Mouse (Mus musculus) ES-Bruce4 (cell line): ENCODE measurements around the gene Dock9.
"Not testable (repeated sequence)": the region's sequence is repeated elsewhere in the genome, so short reads cannot be mapped to it uniquely, and the experiment has no call there.

Experiments
- CTCF ChIP-seq: IDR thresholded peaks from one replicate; pipeline ENCODE4 v1.8.1; 2011; ENCODE audit warnings: low read depth, low read length
- POLR2A ChIP-seq: IDR thresholded peaks from one replicate; pipeline ENCODE4 v1.8.1; 2011; ENCODE audit warnings: low read length; ENCODE audit not compliant: insufficient read depth

GRCm38 (mm10) chr14:121623996-121624542 lies 173.6 kb downstream of the Dock9 start:
- TF ChIP-seq POLR2A, CTCF: not testable (repeated sequence)
